Mouse (Mus musculus) limb, embryonic 10.5 days (tissue): ENCODE data around the gene Fgd6. TPM values are rescaled to one million over a fixed set of nuclear protein-coding genes. Genes with fewer than 3 reads are reported as not detected.
A peak's percentile ranks its signal among the peaks of the same experiment; 100 is the strongest.

ENCODE experiments used
- DNase-seq: peaks from one replicate; pipeline ENCODE4 v3.0.0-alpha.2; 2017; ENCODE audit warnings: low spot score
- H3K27ac ChIP-seq: fragments of 300-500 bp; sonication (generic); 2 replicates; pipeline ENCODE4 v1.5.1; 2016; ENCODE audit warnings: mild to moderate bottlenecking
- H3K27me3 ChIP-seq: fragments of 300-500 bp; sonication (generic); 2 replicates; pipeline ENCODE4 v1.6.1; 2016; ENCODE audit warnings: low read depth, mild to moderate bottlenecking; ENCODE audit not compliant: poor library complexity, severe bottlenecking
- H3K36me3 ChIP-seq: fragments of 300-500 bp; sonication (generic); 2 replicates; pipeline ENCODE4 v1.6.1; 2016; ENCODE audit warnings: mild to moderate bottlenecking, moderate library complexity
- H3K4me1 ChIP-seq: fragments of 300-500 bp; sonication (generic); 2 replicates; pipeline ENCODE4 v1.6.1; 2016
- H3K4me3 ChIP-seq: fragments of 300-500 bp; sonication (generic); 2 replicates; pipeline ENCODE4 v1.5.1; 2016; ENCODE audit warnings: mild to moderate bottlenecking, moderate library complexity
- H3K9me3 ChIP-seq: fragments of 300-500 bp; sonication (generic); replicated peaks from 2 replicates; pipeline ENCODE4 v1.6.1; 2016; ENCODE audit warnings: mild to moderate bottlenecking
- WGBS: fragments of 180-500 bp; shearing (Covaris S2); methylation state at CpG from one replicate; pipeline ENCODE4 v1.1.7; 2016; 5-methylcytosine and 5-hydroxymethylcytosine counted together
- polyA plus RNA-seq: library from polyadenylated mRNA; unstranded; fragments of >200 nt; fragmentation: Nextera tagmentation; extraction: Ambion mirVana; gene quantifications from 2 replicates; pipeline ENCODE4 v1.2.1, GENCODE M21; 2016

The Fgd6 gene
- polyA plus RNA-seq, 1 experiment from 2014 or later, result 4.5 TPM

- no peak overlapping the region for H3K27ac ChIP-seq
- H3K36me3 ChIP-seq, result peaks cover 26% of the 10 kb centered on the region
- no peaks in the 10 kb centered on the region for H3K4me1 ChIP-seq
- H3K27me3 ChIP-seq, result no peaks in the 10 kb centered on the region
- DNase-seq, result no peak
- no peaks in the 10 kb centered on the region for H3K9me3 ChIP-seq
- 91% methylated on average over 8 of the region's 8 CpGs for WGBS
- H3K4me3 ChIP-seq, result no peak overlapping the region
These were observed 10.7 kb upstream of the Fgd6 start for GRCm38 (mm10) chr10:94025079-94025478.

- 85% methylated on average over 6 of the region's 6 CpGs for WGBS
- no peak for DNase-seq
- peaks cover 32% of the 10 kb centered on the region for H3K36me3 ChIP-seq
- H3K27me3 ChIP-seq, result no peaks in the 10 kb centered on the region
- no peak overlapping the region for H3K4me3 ChIP-seq
- no peak overlapping the region for H3K27ac ChIP-seq
- no peaks in the 10 kb centered on the region for H3K9me3 ChIP-seq
- no peaks in the 10 kb centered on the region for H3K4me1 ChIP-seq
These were observed 7.3 kb upstream of the Fgd6 start for GRCm38 (mm10) chr10:94028493-94028892.

GRCm38 (mm10) chr10:94031164-94031563, 4.6 kb upstream of the Fgd6 start:
- DNase-seq, result no peak
- Histone ChIP-seq H3K9me3 (no peaks in the 10 kb centered on the region), H3K4me3 (no peak overlapping the region), H3K27ac (no peak overlapping the region), H3K4me1 (peaks cover 12% of the 10 kb centered on the region), H3K27me3 (no peaks in the 10 kb centered on the region), H3K36me3 (peaks cover 18% of the 10 kb centered on the region)
- WGBS, result 96% methylated on average over 6 of the region's 6 CpGs

- DNase-seq, result peak; percentile 81
- peaks cover 7% of the 10 kb centered on the region for H3K36me3 ChIP-seq
- H3K27ac ChIP-seq, result peak overlapping the region; percentile 94
These were observed 734 bp upstream of the Fgd6 start for GRCm38 (mm10) chr10:94034876-94035657.

GRCm38 (mm10) chr10:94036375-94036758, 566 bp downstream of the Fgd6 start:
- Histone ChIP-seq H3K27ac (peak overlapping the region; percentile 94), H3K27me3 (no peaks in the 10 kb centered on the region), H3K36me3 (no peaks in the 10 kb centered on the region), H3K4me3 (peak overlapping the region; percentile 91), H3K9me3 (no peaks in the 10 kb centered on the region), H3K4me1 (peaks cover 22% of the 10 kb centered on the region)
- no peak for DNase-seq
- WGBS, result under 1% methylated on average over 32 of the region's 32 CpGs

More at GRCm38 (mm10) chr10:94034876-94035657, 734 bp upstream of the Fgd6 start:
- Histone ChIP-seq H3K4me3 (peak overlapping the region; percentile 91), H3K9me3 (no peaks in the 10 kb centered on the region), H3K27me3 (no peaks in the 10 kb centered on the region), H3K4me1 (peaks cover 22% of the 10 kb centered on the region)
- WGBS, result 2% methylated on average over 30 of the region's 30 CpGs

- no peaks in the 10 kb centered on the region for H3K9me3 ChIP-seq
- H3K27me3 ChIP-seq, result no peaks in the 10 kb centered on the region
- WGBS, result 59% methylated on average over 9 of the region's 9 CpGs
- H3K4me3 ChIP-seq, result peak overlapping the region; percentile 91
- H3K36me3 ChIP-seq, result no peaks in the 10 kb centered on the region
- peaks cover 22% of the 10 kb centered on the region for H3K4me1 ChIP-seq
- no peak overlapping the region for H3K27ac ChIP-seq
- no peak for DNase-seq
These were observed 1.4 kb downstream of the Fgd6 start for GRCm38 (mm10) chr10:94037196-94037595.

- Histone ChIP-seq H3K4me3 (no peak overlapping the region), H3K27me3 (no peaks in the 10 kb centered on the region), H3K4me1 (peaks cover 22% of the 10 kb centered on the region), H3K27ac (no peak overlapping the region), H3K9me3 (no peaks in the 10 kb centered on the region), H3K36me3 (no peaks in the 10 kb centered on the region)
- DNase-seq, result no peak
- WGBS, result 89% methylated on average over 4 of the region's 4 CpGs
These were observed 1.8 kb downstream of the Fgd6 start for GRCm38 (mm10) chr10:94037596-94037995.

GRCm38 (mm10) chr10:94038366-94039260, 2.8 kb downstream of the Fgd6 start:
- Histone ChIP-seq H3K27me3 (no peaks in the 10 kb centered on the region), H3K36me3 (peaks cover 5% of the 10 kb centered on the region), H3K27ac (no peak overlapping the region), H3K9me3 (no peaks in the 10 kb centered on the region), H3K4me1 (peaks cover 22% of the 10 kb centered on the region), H3K4me3 (no peak overlapping the region)
- DNase-seq, result no peak
- WGBS, result 77% methylated on average over 7 of the region's 7 CpGs

- no peak overlapping the region for H3K27ac ChIP-seq
- WGBS, result 85% methylated on average over 10 of the region's 10 CpGs
- no peak for DNase-seq
These were observed 8.1 kb downstream of the Fgd6 start for GRCm38 (mm10) chr10:94043908-94044307.

GRCm38 (mm10) chr10:94045301-94045700, 9.5 kb downstream of the Fgd6 start:
- no peak overlapping the region for H3K4me3 ChIP-seq
- DNase-seq, result no peak
- no peak overlapping the region for H3K27ac ChIP-seq
- H3K9me3 ChIP-seq, result no peaks in the 10 kb centered on the region
- H3K36me3 ChIP-seq, result peaks cover 35% of the 10 kb centered on the region
- 94% methylated on average over 13 of the region's 13 CpGs for WGBS
- H3K4me1 ChIP-seq, result peaks cover 12% of the 10 kb centered on the region; the same call in 1 of the 2 replicates
- H3K27me3 ChIP-seq, result no peaks in the 10 kb centered on the region

More at GRCm38 (mm10) chr10:94043908-94044307, 8.1 kb downstream of the Fgd6 start:
- H3K36me3 ChIP-seq, result peaks cover 35% of the 10 kb centered on the region
- peaks cover 7% of the 10 kb centered on the region; the same call in 1 of the 2 replicates for H3K4me1 ChIP-seq
- H3K9me3 ChIP-seq, result no peaks in the 10 kb centered on the region
- H3K27me3 ChIP-seq, result no peaks in the 10 kb centered on the region
- H3K4me3 ChIP-seq, result no peak overlapping the region

GRCm38 (mm10) chr10:94047024-94047423, 11.2 kb downstream of the Fgd6 start:
- 96% methylated on average over 1 of the region's 1 CpGs for WGBS
- Histone ChIP-seq H3K36me3 (peaks cover 38% of the 10 kb centered on the region), H3K27ac (no peak overlapping the region), H3K9me3 (no peaks in the 10 kb centered on the region), H3K27me3 (no peaks in the 10 kb centered on the region), H3K4me3 (no peak overlapping the region), H3K4me1 (peaks cover 12% of the 10 kb centered on the region; the same call in 1 of the 2 replicates)
- no peak for DNase-seq

- H3K27ac ChIP-seq, result no peak overlapping the region
- WGBS, result 47% methylated on average over 10 of the region's 10 CpGs
- peaks cover 38% of the 10 kb centered on the region for H3K36me3 ChIP-seq
- H3K4me3 ChIP-seq, result no peak overlapping the region
- no peak for DNase-seq
- H3K9me3 ChIP-seq, result no peaks in the 10 kb centered on the region
- H3K27me3 ChIP-seq, result no peaks in the 10 kb centered on the region
- H3K4me1 ChIP-seq, result peaks cover 12% of the 10 kb centered on the region; the same call in 1 of the 2 replicates
These were observed 12.2 kb downstream of the Fgd6 start for GRCm38 (mm10) chr10:94047845-94048559.
